Mouse (Mus musculus) right cerebral cortex, postnatal 4 days (tissue): ENCODE measurements at regions not wholly inside any gene's neighbourhood (a gene's known extent, or its start where the extent isn't known, plus 50 kb on each side); places are given as distances from the start of the nearest gene placed in this dataset.
A peak's percentile ranks its signal among the peaks of the same experiment; 100 is the strongest.
"Not testable (repeated sequence)": the region's sequence is repeated elsewhere in the genome, so short reads cannot be mapped to it uniquely, and the experiment has no call there.

Source experiments
- DNase-seq: peaks from one replicate; pipeline ENCODE4 v3.0.0-alpha.2; 2022

DNA sequence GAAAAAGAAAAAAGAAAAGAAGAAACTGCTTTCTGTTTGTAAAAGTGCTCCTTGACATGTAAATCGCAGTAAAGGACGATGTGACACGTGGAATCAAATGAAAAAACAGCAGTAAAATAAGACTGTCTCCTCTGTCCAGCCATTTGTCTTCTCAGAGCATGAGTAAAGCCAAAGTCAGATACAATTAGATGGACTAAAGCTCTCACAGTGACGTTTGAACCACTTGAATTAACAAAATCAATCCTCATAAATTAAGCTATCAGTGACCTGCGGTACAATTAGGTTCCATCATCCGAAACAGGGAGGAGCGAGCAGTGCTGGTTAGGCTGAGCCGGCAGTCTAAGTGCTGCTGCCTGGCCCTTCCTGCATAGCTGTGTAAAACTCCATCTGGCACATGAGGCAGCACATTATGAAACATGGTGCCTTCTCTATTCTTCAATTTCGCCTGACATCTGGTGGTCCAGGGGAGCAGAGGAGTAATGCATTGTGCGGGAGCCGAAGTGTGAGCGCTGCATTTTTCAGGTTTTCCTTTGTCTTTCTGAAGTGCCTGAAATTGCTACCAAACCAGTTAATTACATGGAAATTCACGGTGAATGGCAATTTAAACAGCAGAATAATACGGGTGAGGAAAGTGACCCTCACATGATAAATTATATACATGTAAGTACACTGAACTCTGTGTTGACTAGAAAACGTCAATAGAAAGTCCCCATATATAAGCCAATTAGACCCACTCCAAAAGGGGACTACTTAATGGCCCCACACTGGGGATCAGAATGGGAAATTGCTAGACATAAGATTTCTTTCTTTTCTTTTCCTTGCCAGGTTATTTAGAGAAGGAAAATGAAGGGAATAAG is 118.1 kb downstream of the Mmrn1 start:
- peak; percentile 27 for DNase-seq

GRCm38 (mm10) chr6:61043524-61044450 is 119.0 kb downstream of the Mmrn1 start:
- no peak for DNase-seq

DNA sequence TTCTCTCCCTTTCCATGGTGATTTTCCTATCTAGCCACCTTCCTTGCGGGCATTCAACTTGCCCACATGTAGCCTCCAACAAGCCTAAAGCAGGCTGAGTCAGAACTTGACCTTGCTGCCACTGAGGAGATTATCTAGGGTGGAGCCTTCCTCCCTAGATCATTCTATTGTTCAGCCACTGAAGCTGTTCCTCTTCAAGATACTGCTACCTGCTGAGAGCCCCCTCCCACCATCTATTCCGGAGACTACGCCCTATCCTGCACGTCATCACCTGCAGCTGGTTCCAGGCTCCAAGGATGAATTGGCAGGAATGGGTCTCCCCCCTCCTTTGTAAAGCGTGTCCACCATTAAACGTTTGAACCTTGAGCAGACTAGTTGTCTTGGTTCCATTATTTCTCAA is 122.9 kb downstream of the Mmrn1 start:
- DNase-seq = not testable (repeated sequence)

DNA sequence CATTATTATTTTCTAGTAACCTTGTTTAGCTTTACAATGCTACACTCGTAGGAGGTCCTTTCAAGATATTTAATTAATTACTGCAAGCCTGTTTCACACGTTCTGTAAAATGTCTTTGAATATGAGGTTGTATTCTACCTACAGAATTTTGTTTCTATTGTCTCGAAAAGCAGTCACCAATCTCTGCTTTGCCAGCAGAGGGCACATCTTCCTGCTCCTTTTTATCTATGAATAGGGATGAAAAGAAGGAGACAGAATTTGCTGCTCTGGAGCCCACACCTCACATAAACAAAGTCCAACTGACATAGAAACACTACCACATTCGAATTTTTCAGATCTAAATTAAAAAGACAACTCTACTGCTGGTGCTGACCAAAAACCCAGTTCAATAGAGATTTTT is 117.0 kb upstream of the Ccser1 start:
- peak; percentile 17 for DNase-seq

- DNase-seq = no peak
Measured at GRCm38 (mm10) chr6:61065769-61066168, 114.4 kb upstream of the Ccser1 start.

GRCm38 (mm10) chr6:61066501-61067282 is 113.4 kb upstream of the Ccser1 start:
- no peak for DNase-seq

DNA sequence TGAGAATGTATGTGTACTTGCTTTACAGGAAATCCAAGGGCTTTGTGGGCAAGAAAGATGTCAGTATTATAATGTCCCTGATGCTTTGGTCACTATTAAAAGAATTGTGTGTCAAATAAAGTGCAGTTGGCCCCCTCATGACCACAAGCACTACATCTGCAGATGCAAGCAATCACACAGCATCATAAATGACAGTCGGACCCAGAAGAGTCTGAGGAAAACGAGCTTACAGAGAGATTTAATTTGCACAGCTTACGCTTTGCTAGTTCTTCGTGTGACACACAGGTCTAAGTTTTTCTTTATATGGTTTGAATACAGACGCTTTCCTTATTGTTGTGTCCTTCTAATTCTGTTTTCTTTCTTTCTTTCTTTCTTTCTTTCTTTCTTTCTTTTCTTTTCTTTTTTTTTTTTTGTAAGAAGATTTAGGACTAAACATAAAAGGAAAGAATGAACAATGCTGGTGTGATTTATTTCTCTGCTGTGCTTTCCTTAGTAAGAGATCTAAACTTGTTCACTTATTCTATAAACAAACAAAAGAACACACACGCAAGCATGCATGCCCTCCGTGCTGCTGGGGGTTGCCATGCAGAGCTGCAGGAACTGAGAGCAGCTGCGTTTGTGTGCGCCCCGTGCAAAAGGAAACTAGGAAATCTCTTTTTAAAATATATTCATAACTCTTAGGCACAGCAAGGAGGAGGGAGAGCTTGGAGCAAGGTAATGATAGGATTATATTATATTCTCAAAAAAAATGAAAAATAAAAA is 112.6 kb upstream of the Ccser1 start:
- DNase-seq = no peak

DNA sequence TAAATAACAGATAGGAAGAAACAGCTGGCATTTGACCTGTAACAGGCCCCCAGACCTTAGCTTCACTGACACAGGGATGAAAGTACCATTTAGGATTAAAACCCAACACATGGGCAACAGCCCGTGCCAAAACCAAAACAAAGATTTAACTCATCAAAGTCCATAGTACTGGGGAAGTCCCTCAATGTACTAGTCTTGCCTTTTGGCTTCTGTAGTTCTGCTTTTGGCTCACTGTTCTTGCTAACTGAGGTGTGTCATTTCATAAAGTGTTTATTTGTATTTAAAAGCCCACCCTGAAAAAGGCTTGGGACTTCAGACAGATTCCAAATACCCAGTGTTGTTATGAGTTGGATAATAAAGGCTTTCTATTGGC is 112.0 kb upstream of the Ccser1 start:
- DNase-seq = no peak

DNA sequence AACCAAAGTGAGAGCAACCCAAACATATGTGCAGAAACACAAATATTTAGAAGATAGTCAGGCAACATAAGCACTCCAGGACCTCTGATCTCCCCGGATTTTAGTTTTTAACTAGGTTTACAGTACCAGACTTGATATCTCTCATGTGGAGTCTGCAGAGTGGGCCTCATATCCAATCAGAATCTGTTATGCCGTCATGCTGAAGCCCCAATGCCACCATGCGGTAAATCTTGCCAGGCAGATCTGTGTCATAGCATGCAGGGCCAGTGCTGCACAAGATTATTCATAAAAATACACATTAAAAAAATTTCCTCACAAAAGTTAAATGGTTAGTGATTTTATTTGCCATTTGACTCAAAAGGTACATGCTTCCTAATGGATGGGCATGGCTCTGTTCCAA is 106.9 kb upstream of the Ccser1 start:
- no peak for DNase-seq

- no peak for DNase-seq
Measured at GRCm38 (mm10) chr6:61073794-61074193, 106.3 kb upstream of the Ccser1 start.

DNA sequence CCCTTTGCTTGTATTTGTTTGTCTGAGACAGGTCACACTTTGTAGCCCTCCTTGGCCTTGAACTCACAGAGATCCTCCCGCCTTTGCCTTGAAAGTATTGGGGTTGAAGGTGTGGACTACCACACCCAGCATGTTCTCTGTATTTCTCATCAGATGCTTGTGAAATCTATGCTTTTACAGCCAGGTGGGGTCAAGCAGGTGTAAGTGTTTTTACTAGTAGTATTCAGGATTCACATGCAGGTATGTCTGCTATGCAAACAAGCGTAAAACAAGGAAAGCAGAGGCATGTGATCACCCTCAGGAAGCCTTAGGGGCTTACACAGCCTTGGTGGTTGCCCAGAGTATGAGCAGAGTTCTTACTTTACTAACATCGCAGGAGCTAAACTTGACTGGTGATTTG is 105.4 kb upstream of the Ccser1 start:
- no peak for DNase-seq

DNA sequence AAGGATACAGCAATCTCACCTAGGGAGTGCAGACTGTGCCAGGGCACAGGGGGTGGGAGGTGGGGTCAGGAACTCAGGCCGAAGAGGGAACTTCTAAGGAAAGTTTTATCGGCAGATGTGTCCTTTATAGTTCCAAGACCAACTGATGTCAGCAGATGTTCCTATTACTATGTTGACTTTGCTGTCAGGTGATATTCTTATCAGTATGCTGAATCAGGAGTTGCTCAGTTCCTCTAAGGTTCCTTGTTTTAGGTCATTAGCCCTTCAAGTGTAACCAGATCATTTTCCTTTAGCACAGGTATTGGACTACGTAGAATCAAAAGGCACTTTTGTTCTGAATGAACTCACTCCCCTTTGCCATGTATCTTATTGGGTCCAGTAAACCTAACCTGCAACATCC is 101.6 kb upstream of the Ccser1 start:
- no peak for DNase-seq

GRCm38 (mm10) chr6:61080661-61081060 is 99.5 kb upstream of the Ccser1 start:
- no peak for DNase-seq

DNA sequence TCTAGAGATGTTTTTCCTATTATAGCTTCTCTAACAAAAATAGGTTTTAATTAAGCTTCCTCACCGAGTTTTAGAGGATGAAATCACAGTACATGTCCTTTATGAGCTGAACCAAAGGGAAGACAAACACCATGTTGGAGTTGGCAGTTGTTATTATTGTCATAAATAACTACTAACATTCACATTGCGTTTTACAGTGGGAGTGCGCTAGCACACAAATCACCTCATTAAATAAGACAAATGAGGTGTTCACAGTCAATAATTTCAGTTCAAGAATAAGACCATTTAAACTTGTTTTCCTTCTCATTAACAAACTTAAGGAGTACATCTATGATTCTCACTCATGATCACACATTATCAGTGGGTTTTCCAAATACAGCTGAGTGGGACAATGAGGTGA is 96.8 kb upstream of the Ccser1 start:
- no peak for DNase-seq

DNA sequence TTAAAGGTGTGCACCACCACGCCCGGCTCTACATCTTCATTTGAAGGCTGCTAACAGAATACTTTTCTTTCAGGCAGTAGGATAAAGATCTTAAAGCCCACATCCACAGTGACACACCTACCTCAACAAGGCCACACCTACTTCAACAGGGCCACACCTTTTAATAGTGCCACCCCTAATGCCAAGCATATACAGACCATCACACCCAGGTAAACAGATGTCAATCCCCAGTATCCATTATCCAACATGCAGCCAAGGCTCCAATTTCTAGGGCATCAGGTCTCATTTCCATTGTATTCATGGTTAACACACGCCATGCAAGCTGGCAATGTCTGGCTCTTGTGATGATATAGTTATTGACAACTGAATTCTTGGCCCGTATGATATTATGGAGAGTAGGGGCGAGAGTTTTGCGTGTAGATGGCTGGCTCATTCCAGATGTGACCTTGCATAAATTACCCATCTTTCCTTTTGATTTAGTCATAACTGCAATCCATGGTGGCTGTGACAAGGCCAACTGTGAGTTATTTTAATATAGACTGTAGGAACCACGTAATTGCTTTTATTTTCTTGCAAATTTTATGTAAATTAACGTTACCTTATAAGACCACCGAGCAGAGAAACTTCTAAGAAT is 80.7 kb upstream of the Ccser1 start:
- DNase-seq = no peak

- no peak for DNase-seq
Measured at GRCm38 (mm10) chr6:61099982-61100365, 80.2 kb upstream of the Ccser1 start.

- no peak for DNase-seq
Measured at GRCm38 (mm10) chr6:61101972-61102371, 78.2 kb upstream of the Ccser1 start.

GRCm38 (mm10) chr6:61103459-61104234 is 76.5 kb upstream of the Ccser1 start:
- no peak for DNase-seq

DNA sequence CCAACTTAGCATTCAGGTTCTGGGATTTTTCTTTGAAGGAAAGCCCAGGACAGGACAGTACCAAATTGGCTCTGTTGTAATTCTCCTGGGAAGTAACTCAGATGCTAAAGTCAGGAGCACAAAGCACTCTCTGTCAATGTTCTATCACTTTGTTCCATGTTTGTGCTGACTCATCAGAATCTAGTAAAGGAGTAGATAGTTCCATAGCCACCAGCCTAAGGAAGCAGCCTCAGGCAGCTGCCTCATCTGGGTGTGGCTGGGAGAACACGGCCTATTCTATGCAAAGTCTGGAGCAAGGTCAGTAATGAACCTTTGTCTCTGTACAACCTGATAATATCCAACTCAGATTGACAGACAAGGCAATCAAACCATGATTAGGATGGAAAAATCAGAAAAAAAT is 64.9 kb upstream of the Ccser1 start:
- DNase-seq = no peak

DNA sequence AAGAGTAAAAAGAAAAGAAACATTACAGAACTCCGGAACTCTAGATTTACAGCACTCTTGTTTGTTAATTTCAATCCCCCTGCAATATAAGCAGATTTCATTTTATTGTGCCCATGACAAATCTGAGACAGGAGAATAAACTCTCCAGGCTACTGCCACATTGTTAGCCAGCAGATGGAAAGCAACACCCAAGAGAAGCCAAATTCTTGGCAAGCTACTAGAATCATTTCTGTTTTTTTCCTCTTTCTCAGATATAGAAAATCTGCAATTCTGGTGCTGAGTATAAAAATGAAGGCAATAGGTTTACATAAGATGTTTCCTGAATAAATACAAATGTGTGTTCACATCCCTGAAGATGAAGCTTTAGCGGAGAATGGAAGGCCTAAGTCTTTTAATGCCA is 60.5 kb upstream of the Ccser1 start:
- no peak for DNase-seq

- DNase-seq = no peak
Measured at GRCm38 (mm10) chr6:61125431-61125830, 54.7 kb upstream of the Ccser1 start.
